Mouse (Mus musculus): ENCODE results near the gene Slc39a13.
A peak's percentile ranks its signal among the peaks of the same experiment; 100 is the strongest.
"Not testable (repeated sequence)": the region's sequence is repeated elsewhere in the genome, so short reads cannot be mapped to it uniquely, and the experiment has no call there.

The Slc39a13 gene

DNA sequence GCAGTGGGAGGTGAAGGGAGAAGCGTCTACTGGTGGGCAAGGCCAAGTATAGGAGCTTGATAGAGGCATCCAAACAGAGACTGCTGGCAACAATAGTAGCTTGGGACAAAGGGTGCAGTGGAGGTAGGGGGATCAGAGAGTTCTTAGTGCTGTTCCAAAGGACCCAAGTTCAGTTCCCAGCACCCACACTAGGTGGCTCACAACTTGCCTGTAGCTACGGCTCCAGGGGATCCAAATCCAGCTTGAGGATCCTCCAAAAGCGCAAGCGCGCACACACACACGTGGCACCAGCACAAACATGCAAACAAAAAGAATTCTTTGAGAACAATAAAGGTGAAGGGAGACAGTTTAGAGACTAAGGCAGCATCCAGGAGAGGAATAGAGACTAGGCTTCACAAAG, 6.0 kb downstream of the Slc39a13 start:
- DNase-seq (ENCODE audit: low spot score), result no peak

DNA sequence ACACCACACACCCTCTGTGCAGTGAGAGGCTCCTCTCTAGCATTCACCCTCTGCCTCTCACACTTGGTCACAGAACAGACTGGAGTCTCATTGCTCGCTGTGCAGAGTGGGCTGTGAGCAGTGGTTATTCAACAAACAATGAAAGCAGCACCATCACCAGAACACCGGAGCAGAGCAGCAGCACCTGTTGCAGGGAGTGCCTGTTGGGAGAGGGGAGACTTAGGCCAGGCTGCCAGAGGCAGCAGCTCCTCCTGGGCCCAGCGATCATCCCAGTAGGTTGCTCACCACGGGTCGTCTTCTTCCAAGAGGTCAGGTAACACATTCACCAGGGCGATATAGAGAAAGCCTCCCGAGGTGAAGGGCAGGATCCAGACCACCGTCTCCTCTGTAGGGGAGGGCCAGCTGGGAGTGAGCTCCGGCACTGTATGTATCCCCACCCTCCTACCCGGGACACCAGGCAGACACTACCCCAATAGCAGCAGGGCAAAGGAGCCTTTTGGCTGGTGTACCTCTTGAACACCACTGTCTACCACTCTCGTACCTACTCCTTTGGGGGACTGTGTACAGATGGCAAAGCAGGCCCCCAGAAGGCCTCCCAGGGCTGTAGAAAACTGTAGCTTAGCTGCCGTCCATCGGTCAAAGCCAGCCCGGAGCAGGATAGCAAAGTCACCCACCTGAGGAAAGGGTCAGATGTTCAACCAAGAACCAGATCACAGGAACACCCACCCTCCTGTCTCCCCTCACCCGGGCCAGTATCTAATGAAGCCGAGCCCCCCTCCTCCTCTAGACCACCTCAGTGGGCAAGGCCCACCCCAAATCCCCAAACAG, 7.2 kb downstream of the Slc39a13 start:
- no peak for DNase-seq (ENCODE audit: low spot score)

DNA sequence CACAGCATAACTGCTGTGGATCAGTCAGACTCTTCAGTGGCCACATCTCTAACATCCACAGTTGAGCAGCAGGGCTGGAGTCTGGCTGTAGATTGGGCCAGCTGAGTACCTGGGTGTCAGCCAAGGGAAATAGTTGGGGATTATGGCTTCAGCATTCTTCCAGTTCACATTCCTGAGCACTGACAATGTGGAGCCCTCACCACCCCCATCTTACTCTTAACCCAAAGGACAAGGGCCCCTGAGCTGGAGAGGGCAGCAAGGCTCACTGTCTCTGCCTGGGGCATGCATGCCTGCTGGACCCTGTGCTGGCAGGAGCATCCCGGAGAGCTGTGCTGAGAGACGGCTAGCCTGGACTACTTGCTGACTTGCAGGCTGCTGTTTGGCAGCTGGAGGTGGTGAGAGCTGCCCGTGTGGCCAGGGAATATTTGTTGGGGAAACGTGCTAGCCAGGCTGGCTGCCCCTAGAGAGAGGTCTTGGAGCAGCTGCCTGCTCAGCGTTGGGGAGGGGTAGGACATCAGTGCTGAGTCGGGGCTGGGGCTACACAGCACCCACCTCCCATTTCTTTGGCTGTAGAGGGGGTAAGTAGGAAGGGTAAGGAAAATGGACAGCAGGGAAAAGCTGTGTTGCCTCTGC, 8.3 kb downstream of the Slc39a13 start:
- DNase-seq (ENCODE audit: low spot score), result peak; percentile 76

DNA sequence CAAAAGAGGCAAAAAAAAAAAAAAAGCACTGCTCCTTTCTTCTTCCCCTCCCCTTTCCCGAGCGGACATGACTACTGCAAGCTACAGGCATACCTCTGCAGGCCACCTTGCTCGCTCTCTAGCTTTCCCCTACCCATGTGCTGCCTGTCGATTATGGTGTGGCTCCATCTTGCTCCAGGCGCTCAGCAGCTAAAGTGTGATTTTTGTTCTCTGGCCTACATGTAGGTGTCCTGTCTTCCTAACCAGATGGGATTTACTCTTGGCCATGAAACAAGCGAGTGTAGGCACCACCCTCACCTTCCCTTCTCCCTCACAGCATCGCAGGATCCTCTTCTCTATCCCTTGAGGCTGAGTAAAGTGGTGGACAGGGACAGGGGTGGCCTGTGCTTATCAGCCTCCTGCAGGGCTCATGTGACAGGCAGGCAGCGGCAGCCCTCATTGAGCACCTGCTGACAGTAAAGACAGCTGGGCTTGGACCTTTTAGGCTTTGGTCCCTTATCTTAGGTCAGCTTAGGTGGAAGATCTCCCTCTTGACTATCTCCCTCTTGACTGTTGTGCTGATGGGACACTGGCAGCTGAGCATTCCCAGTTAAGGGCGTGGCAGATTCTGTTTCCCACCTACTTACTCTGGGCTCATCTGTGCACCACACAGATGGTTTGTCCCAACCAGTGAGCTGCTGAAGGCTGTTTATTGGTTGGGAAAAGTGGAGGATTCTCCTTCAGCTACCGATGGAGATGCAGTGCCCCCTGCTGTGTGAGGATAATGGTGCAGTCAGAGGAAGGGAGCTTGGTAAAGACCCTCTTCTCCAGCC, 9.5 kb downstream of the Slc39a13 start:
- DNase-seq (ENCODE audit: low spot score), result peak; percentile 63

DNA sequence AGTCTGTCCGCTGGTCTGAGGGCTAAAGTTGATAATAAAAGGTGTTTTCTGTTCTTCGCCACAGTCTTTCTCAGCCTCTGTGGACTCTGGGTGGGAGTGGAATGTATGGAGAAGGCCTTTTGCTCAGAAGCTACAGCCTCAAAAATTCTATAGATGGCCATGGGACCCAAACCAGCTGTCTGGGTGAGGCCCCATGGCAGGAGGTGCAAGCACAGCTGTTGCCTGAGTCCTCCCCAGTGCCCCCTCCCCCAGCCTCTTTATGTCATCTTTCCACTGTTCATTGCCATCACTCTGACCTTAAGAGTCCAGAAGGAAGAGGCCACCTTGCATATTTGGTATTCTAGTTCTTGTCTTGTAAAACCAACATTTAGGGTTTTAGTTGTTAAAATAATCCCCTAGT, 10.8 kb downstream of the Slc39a13 start:
- no peak for DNase-seq (ENCODE audit: low spot score)

DNA sequence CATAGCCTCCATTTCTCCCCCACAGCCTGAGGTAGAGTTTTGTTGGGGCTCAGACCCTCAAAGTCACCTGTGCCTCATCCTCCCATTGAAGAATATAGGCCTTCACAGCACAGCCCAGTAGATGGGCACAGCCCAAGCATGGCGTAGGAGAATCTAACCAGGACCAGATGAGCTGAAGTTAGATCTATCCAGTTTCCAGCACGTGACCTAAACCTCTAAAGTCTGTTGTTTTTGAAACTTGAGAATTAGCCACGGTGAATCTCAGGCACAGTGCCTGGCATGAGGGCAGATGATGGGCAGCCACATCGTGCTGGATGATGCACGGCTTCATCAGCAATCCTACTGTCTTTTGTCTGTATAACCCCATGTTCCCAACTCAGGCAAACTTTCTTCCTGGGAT, 11.8 kb downstream of the Slc39a13 start:
- no peak for DNase-seq (ENCODE audit: low spot score)

DNA sequence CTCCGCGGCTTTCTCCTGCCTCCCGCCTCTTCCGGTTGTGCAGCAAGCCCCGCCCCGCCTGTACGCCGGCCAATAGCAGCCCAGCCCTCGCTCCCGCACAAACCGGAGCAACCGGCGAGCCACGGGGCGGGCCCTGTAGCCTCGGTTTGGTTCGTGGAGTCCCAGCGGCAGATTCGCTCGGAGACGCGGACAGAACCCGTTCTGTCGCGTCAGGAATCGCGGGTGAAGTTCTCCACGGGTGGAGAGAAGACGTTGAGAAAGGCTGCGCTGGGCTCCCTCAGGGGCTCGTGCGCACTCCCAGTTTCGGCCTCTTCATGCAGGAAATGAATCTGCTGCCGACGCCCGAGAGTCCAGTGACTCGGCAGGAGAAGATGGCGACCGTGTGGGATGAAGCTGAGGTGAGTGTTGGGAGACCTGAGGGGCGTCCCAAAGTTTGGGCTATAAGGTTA, 16.3 kb downstream of the Slc39a13 start, which contains the start of gene Psmc3:
Gene Psmc3 (plus strand): TSS at position 76 of the 449 bp plus-strand sequence.
- DNase-seq (ENCODE audit: low spot score), result peak; percentile 95

DNA sequence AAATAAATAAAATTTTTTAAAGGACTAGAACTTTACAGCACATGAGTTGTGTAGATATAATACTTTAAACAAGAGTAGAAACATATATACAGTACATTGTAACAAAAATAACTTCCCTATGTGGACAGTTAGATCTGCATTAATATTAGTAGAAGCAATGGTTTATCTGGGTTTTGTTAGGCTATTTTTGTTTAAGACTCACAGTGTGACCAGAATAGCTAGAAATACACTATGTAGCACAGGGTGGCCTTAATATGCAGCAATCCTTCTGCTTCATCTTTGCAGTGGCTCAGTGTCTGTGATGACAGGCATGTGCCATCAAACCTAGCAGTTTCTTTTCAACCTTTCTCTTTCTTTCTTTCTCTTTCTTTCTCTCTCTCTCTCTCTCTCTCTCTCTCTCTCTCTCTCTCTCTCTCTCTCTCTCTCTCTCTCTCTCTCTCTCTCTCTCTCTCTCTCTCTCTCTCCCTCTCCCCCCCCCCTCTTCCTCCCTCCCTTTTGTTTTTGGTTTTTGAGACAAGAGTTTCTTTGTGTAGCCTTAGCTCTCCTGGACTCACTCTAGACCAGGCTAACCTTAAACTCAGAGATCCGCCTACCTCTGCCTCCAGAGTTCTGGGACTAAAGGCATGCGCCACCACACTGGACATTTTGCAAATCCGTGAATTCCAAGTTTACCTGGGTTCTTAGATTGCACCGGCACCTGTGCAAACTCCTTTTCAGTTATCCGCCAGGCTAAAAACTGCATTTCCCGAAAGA, 16.9 kb downstream of the Slc39a13 start:
- DNase-seq (ENCODE audit: low spot score), result no peak

DNA sequence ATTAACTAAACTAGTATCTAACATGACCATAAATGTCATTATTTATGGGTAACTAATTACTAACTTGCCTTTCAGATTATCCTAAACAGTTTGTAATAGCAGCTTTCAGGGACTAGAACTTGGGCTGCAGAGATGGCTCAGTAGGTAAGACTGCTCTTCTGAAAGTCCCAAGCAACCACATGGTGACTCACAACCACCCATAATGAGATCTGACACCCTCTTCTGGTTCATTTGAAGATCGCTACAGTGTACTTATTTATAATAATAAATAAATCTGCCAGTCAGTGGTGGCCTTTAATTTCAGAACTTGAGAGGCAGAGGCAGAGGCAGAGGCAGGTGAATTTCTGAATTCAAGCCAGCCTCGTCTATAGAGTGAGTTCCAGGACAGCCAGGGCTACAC, 17.5 kb downstream of the Slc39a13 start:
- DNase-seq (ENCODE audit: low spot score), result peak; percentile 36

DNA sequence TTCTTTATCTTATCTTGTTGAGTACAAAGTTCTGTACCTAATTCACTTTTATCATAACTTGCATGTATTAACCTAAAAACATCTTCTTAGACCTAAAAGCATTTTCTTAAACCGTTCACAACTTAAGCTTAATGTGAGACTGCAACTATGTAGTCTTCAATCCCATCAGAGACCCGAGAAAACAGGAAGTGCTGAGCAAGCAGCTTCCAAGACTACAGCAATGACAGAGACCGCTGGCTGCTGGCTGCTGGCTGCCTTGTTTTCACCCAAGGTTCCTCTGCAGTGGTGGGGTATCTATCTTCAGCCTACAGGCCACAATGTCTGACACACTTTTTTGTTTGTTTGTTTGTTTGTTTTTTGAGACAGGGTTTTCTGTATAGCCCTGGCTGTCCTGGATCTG, 18.3 kb downstream of the Slc39a13 start:
- DNase-seq (ENCODE audit: low spot score), result no peak

DNA sequence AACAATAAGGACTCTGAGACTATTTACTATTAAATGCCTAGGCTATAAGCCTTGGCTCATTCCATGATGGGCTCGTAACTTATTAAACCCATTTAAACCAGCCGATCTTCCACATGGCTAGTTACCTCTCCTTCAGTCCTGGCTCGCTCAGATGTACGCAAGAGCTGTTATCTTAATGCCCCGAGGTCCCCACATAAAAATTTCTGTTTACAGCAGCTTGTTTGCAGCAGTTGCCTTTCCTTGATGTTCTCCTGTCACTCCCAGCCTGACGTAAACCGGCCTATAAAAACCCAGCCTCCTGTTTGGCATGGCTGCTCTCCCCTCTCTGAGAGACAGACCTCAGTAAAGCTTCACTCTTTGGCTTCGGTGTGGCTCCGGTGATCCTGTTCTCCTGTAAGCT, 22.9 kb downstream of the Slc39a13 start:
- DNase-seq (ENCODE audit: low spot score), result no peak

DNA sequence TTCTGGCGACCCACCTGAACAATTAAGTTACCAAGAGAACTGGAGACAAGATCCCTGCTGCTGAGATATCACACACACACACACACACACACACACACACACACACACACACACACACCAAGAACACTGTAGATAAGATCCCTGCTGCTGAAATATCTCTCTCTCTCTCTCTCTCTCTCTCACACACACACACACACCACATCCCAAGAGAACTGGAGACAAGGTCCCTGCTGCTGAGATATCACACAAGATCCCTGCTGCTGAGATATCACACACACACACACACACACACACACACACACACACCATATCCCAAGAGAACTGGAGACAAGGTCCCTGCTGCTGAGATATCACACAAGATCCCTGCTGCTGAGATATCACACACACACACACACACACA, 24.4 kb downstream of the Slc39a13 start:
- DNase-seq (ENCODE audit: low spot score), result not testable (repeated sequence)

DNA sequence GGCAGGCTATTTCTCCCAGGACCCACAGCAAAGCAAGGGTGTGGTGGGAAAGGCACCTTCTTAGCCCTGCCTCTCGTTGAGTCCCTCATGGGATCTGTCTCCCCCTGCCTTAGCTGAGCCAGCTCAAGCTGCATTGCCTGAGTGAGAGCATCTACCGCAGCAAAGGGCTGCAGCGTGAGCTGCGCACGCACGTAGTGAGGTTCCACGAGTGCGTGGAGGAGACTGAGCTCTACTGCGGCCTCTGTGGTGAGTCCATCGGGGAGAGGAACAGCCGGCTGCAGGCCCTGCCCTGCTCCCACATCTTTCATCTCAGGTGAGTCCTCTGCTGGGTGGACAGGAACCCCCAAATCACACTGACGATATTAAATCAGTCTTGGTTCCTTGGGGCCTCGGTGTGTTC, 25.5 kb downstream of the Slc39a13 start:
- DNase-seq (ENCODE audit: low spot score), result no peak

DNA sequence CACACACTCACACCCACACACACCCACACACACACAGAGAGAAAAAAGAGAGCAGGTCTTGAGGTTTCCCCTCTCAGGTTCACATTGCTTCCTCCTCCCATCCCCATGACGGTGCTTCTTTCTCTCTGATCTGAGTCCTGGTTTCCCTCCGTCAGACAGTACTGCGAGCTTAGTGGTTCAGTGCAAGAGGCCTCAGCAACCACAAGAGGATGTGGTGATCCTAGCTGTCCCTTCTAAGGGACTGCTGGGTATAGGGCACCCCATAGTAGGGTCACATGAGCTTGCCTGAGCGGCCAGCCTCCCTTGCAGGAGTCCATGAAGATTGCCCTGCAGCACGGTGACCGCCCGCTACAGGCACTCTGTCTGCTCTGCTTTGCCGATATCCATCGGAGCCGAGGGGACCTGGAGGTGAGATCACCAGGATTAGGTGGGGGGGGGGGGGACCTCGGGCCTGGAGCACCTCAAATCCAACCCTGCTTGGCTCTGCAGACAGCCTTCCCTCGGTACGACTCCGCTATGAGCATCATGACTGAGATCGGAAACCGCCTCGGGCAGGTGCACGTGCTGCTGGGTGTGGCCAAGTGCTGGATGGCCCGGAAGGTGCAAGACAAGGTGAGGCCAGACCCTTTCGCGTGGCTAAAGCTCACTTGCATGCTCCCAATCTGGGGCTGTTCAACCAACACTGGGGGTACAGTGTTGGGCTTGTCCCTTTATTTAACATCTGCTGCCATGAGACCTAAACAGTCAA, 27.4 kb downstream of the Slc39a13 start:
- DNase-seq (ENCODE audit: low spot score), result no peak

DNA sequence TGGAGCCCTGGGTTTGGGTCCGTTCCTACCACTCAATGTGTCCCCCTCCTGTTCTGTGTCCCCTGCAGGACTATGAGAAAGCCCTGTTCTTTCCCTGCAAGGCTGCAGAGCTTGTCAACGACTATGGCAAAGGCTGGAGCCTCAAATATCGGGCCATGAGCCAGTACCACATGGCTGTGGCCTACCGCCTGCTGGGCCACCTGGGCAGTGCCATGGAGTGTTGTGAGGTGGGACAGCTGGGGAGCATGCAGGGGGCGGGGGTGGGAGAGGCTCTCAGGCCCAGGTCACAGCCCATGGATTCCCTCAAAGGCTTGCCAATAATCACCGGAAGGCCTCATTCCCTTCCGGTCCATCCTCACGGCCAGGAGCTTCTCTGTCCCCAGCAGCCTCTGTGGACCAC, 28.4 kb downstream of the Slc39a13 start:
- no peak for DNase-seq (ENCODE audit: low spot score)

DNA sequence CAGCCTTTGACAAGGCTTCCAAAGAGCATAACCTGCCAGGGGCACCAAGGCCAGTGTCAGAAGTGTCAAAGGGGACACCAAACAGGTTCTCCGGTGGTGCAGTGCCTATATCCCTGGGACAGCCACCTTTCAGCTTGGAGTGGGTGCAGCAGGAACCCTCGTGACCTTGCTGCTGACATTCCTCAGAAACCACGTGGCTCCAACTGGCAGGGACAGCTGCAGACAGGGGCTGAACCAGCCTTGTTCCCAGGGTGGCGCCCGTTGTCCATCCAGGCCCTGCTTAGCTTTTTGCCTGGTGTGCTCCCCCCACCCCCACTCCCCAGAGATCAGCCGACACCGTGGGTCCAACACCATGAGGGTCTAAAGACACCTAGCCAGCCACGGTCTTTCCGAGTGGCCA, 34.8 kb downstream of the Slc39a13 start, which contains the start of gene Rapsn:
Gene Rapsn (plus strand): TSS at position 236 of the 400 bp plus-strand sequence.
- no peak for DNase-seq (ENCODE audit: low spot score)

DNA sequence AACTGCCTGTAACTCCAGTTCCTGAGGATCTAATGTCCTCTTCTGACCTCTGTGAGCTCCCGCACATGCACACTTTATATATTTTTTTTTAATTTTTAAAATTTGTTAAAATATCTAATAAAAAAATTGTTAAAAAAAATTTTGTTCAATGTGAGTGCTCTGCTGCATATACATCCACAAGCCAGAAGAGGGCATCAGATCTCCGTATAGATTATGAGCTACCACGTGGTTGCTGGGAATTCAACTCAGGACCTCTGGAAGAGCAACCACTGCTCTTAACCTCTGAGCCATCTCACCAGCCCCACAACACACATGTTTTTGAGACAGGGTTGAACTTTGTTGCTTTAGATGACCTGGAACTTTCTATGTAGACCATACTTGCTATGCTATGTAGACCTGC, 37.2 kb downstream of the Slc39a13 start:
- DNase-seq (ENCODE audit: low spot score), result peak; percentile 33

DNA sequence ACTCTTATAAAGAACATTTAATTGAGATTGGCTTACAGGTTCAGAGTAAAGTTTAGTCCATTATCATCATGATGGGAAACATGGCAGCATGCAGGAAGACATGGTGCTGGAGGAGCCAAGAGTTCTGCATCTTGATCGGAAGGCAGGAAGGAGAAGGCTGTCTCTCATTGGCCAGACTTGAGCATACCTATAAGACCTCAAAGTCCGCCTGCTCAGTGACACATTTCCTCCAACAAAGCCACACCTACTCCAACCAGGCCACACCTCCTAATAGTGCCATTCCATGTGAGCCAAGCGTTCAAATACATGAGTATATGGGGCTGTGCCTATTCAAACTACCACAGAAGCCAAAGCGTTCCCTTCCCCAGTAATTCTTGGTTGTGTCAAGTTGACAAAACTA, 39.0 kb downstream of the Slc39a13 start:
- no peak for DNase-seq (ENCODE audit: low spot score)

DNA sequence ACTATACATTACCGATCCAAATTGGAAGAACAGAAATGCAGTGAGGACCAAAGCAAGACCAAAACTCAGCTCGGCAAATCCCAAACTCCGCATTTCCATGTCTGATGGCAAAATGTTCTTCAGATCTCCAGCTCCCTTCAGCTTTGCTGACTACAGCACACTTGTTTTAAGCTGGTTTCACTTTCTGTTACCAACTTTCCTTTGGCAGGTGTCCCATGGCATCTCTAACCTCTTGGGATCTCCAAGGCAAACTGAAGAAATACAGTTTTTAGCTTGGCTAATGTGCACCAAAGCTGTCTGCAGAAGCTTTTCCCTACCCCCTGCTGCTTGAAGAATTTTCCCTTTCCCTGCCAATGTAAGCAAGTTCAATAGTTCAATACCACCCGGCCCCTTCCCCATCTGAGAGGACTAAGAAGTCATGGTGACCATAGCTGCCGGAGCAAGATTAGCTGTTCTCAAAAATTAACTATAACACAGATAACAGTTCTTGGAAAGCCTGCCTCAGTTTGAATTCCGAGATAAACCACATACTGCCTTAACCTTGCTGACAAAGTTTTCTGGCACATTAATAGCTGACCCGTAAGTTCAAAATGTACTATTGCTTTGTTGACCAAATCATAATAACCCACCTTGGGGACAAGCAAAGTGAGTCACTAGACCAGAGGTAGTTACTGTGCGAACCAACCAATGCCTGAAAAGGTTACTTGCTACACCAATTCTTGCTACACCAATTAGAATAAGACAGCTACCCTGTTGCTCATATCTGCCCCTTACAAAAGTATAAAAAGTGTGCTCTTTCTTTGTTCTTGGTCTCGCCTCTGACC, 42.6 kb downstream of the Slc39a13 start:
- peak; percentile 98 for DNase-seq (ENCODE audit: low spot score)

DNA sequence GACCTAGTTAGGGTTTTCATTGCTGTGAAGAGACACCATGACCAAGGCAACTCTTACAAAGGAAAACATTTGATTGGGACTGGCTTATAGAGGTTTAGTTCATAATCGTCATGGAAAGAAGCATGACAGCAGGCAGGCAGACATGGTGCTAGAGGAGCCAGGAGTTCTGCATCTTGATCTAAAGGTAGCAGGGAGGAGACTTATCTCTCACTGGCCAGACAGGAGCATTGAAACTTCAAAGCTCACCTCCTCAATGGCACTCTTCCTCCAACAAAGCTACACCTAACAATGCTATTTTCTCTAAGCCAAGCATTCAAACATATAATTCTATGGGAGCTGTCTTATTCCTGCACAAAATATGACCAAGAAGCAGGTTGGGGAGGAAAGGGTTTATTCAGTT, 43.7 kb downstream of the Slc39a13 start:
- no peak for DNase-seq (ENCODE audit: low spot score)

Measured in adipocyte (in vitro differentiated cells).